Mouse (Mus musculus) frontal cortex, postnatal 10 days (tissue): ENCODE results near the gene Tmcc1.

ENCODE experiments used
- DNase-seq, 2 experiments: peaks; one replicate each; pipeline ENCODE4 v3.0.0; 2022; ENCODE audit warnings: low spot score in 2 of 2, mixed read lengths in 1 of 2

Tmcc1 gene

GRCm38 (mm10) chr6:115972083-115972764, 221.1 kb downstream of the Tmcc1 start:
- DNase-seq = no peak

GRCm38 (mm10) chr6:115971273-115972060, 221.8 kb downstream of the Tmcc1 start:
- DNase-seq = no peak

GRCm38 (mm10) chr6:115969952-115970351, 223.3 kb downstream of the Tmcc1 start:
- no peak for DNase-seq

- DNase-seq = no peak
These were observed 224.2 kb downstream of the Tmcc1 start for GRCm38 (mm10) chr6:115969103-115969502.

- no peak for DNase-seq
These were observed 224.6 kb downstream of the Tmcc1 start for GRCm38 (mm10) chr6:115968700-115969099.
